Mouse (Mus musculus) lung, embryonic 16.5 days (tissue): ENCODE measurements around the gene Pth1r. TPM values are rescaled to one million over a fixed set of nuclear protein-coding genes. Genes with fewer than 3 reads are reported as not detected.

Experiments
- ATAC-seq: fragments of 200-750 bp; cut with Nextera tagmentation; 2 replicates; pipeline ENCODE4 v1.8.0; 2017; ENCODE audit warnings: low read depth, mild to moderate bottlenecking, moderate library complexity
- H3K27ac ChIP-seq: fragments of 300-500 bp; sonication (generic); 2 replicates; pipeline ENCODE4 v1.5.1; 2014; ENCODE audit warnings: mild to moderate bottlenecking, control low read depth, low read length
- H3K27me3 ChIP-seq: fragments of 300-500 bp; sonication (generic); 2 replicates; pipeline ENCODE4 v1.6.1; 2014; ENCODE audit warnings: low read depth, low read length, mixed read lengths; ENCODE audit not compliant: control insufficient read depth, insufficient read depth
- H3K36me3 ChIP-seq: fragments of 300-500 bp; sonication (generic); 2 replicates; pipeline ENCODE4 v1.6.1; 2014; ENCODE audit warnings: low read length; ENCODE audit not compliant: control insufficient read depth, insufficient read depth
- H3K4me1 ChIP-seq: fragments of 300-500 bp; sonication (generic); replicated peaks from 2 replicates; pipeline ENCODE4 v1.6.1; 2014; ENCODE audit warnings: low read length, mixed read lengths; ENCODE audit not compliant: control insufficient read depth, insufficient read depth
- H3K4me2 ChIP-seq: fragments of 300-500 bp; sonication (generic); 2 replicates; pipeline ENCODE4 v1.6.1; 2014; ENCODE audit warnings: low read depth, low read length, control low read depth
- H3K4me3 ChIP-seq: fragments of 300-500 bp; sonication (generic); 2 replicates; pipeline ENCODE4 v1.5.1; 2014; ENCODE audit warnings: mild to moderate bottlenecking, low read length, control low read depth
- H3K9ac ChIP-seq: fragments of 300-500 bp; sonication (generic); 2 replicates; pipeline ENCODE4 v1.6.1; 2014; ENCODE audit warnings: low read length, control low read depth
- H3K9me3 ChIP-seq: fragments of 300-500 bp; sonication (generic); 2 replicates; pipeline ENCODE4 v1.6.1; 2016; ENCODE audit warnings: low read length; ENCODE audit not compliant: control insufficient read depth
- WGBS: fragments of 180-500 bp; shearing (Covaris S2); extraction: QIAGEN DNeasy Blood & Tissue Kit; methylation state at CpG from one replicate; pipeline ENCODE4 v1.1.7; 2014; 5-methylcytosine and 5-hydroxymethylcytosine counted together
- polyA plus RNA-seq: library from polyadenylated mRNA; unstranded; fragments of >200 nt; fragmentation: Nextera tagmentation; extraction: Ambion mirVana; gene quantifications from 2 replicates; pipeline ENCODE4 v1.2.1, GENCODE M21; 2015

Gene Pth1r
- polyA plus RNA-seq, 1 experiment from 2014 or later = 60.3 TPM

- H3K4me3 ChIP-seq = no peak overlapping the region
- no peak overlapping the region for H3K27ac ChIP-seq
- H3K4me1 ChIP-seq = peaks cover 2% of the 10 kb centered on the region; the same call in 1 of the 2 replicates
- no peak overlapping the region for H3K4me2 ChIP-seq
- no peak for ATAC-seq
- H3K9ac ChIP-seq = no peak overlapping the region
- no peaks in the 10 kb centered on the region for H3K9me3 ChIP-seq
- H3K36me3 ChIP-seq = peaks cover 13% of the 10 kb centered on the region
- 83% methylated on average over 4 of the region's 4 CpGs for WGBS
- H3K27me3 ChIP-seq = no peaks in the 10 kb centered on the region
These were observed 34.4 kb downstream of the Pth1r start for GRCm38 (mm10) chr9:110712545-110712944.

GRCm38 (mm10) chr9:110711996-110712395 lies 34.9 kb downstream of the Pth1r start:
- H3K4me1 ChIP-seq = peaks cover 2% of the 10 kb centered on the region; the same call in 1 of the 2 replicates
- no peaks in the 10 kb centered on the region for H3K9me3 ChIP-seq
- WGBS = 89% methylated on average over 6 of the region's 6 CpGs
- no peak overlapping the region for H3K4me2 ChIP-seq
- H3K36me3 ChIP-seq = peaks cover 13% of the 10 kb centered on the region
- H3K9ac ChIP-seq = no peak overlapping the region
- no peak overlapping the region for H3K4me3 ChIP-seq
- H3K27ac ChIP-seq = no peak overlapping the region
- ATAC-seq = no peak
- no peaks in the 10 kb centered on the region for H3K27me3 ChIP-seq

GRCm38 (mm10) chr9:110711532-110711931 lies 35.4 kb downstream of the Pth1r start:
- 89% methylated on average over 1 of the region's 1 CpGs for WGBS
- H3K4me3 ChIP-seq = no peak overlapping the region
- no peak overlapping the region for H3K27ac ChIP-seq
- no peaks in the 10 kb centered on the region for H3K27me3 ChIP-seq
- no peak for ATAC-seq
- H3K9me3 ChIP-seq = no peaks in the 10 kb centered on the region
- H3K4me2 ChIP-seq = no peak overlapping the region
- H3K9ac ChIP-seq = no peak overlapping the region
- peaks cover 13% of the 10 kb centered on the region for H3K36me3 ChIP-seq
- H3K4me1 ChIP-seq = peaks cover 2% of the 10 kb centered on the region; the same call in 1 of the 2 replicates

GRCm38 (mm10) chr9:110709640-110710258 lies 37.2 kb downstream of the Pth1r start:
- peaks cover 2% of the 10 kb centered on the region; the same call in 1 of the 2 replicates for H3K4me1 ChIP-seq
- H3K36me3 ChIP-seq = peaks cover 9% of the 10 kb centered on the region
- peak; percentile 89 for ATAC-seq
- 0 out of 2 replicates have a peak overlapping the region, but pooled peaks have one; percentile 12 for H3K27ac ChIP-seq
- 25% methylated on average over 5 of the region's 5 CpGs for WGBS
- H3K27me3 ChIP-seq = no peaks in the 10 kb centered on the region
- peak overlapping the region; percentile 40 for H3K4me2 ChIP-seq
- peak overlapping the region; percentile 56 for H3K9ac ChIP-seq
- peak overlapping the region; percentile 34 for H3K4me3 ChIP-seq
- H3K9me3 ChIP-seq = no peaks in the 10 kb centered on the region

GRCm38 (mm10) chr9:110706784-110707183 lies 40.2 kb downstream of the Pth1r start:
- WGBS = 87% methylated on average over 5 of the region's 5 CpGs
- no peak overlapping the region for H3K27ac ChIP-seq
- peaks cover 4% of the 10 kb centered on the region; the same call in 1 of the 2 replicates for H3K36me3 ChIP-seq
- H3K9ac ChIP-seq = no peak overlapping the region
- H3K4me1 ChIP-seq = peaks cover 2% of the 10 kb centered on the region; the same call in 1 of the 2 replicates
- H3K4me3 ChIP-seq = no peak overlapping the region
- no peaks in the 10 kb centered on the region for H3K9me3 ChIP-seq
- H3K27me3 ChIP-seq = no peaks in the 10 kb centered on the region
- H3K4me2 ChIP-seq = no peak overlapping the region
- ATAC-seq = no peak

GRCm38 (mm10) chr9:110703951-110704350 lies 43.0 kb downstream of the Pth1r start:
- no peak overlapping the region for H3K9ac ChIP-seq
- ATAC-seq = no peak
- no peak overlapping the region for H3K4me3 ChIP-seq
- no peak overlapping the region for H3K27ac ChIP-seq
- H3K9me3 ChIP-seq = no peaks in the 10 kb centered on the region
- no peak overlapping the region for H3K4me2 ChIP-seq
- WGBS = 82% methylated on average over 6 of the region's 6 CpGs
- H3K36me3 ChIP-seq = no peaks in the 10 kb centered on the region
- no peaks in the 10 kb centered on the region for H3K4me1 ChIP-seq
- H3K27me3 ChIP-seq = no peaks in the 10 kb centered on the region

- 86% methylated on average over 1 of the region's 1 CpGs for WGBS
These were observed 44.1 kb downstream of the Pth1r start for GRCm38 (mm10) chr9:110702848-110703247.

GRCm38 (mm10) chr9:110701114-110702032 lies 45.6 kb downstream of the Pth1r start:
- H3K27me3 ChIP-seq = no peaks in the 10 kb centered on the region
- ATAC-seq = no peak
- WGBS = 79% methylated on average over 11 of the region's 12 CpGs

More at GRCm38 (mm10) chr9:110702848-110703247, 44.1 kb downstream of the Pth1r start:
- no peak overlapping the region for H3K4me3 ChIP-seq
- H3K27ac ChIP-seq = no peak overlapping the region
- no peak overlapping the region for H3K4me2 ChIP-seq
- no peaks in the 10 kb centered on the region for H3K4me1 ChIP-seq
- H3K9ac ChIP-seq = no peak overlapping the region
- no peak for ATAC-seq
- H3K27me3 ChIP-seq = no peaks in the 10 kb centered on the region
- no peaks in the 10 kb centered on the region for H3K9me3 ChIP-seq
- no peaks in the 10 kb centered on the region for H3K36me3 ChIP-seq

GRCm38 (mm10) chr9:110699574-110699973 lies 47.4 kb downstream of the Pth1r start:
- Histone ChIP-seq H3K9me3 (no peaks in the 10 kb centered on the region), H3K27me3 (no peaks in the 10 kb centered on the region), H3K4me2 (no peak overlapping the region), H3K9ac (no peak overlapping the region), H3K4me1 (no peaks in the 10 kb centered on the region), H3K4me3 (no peak overlapping the region), H3K27ac (no peak overlapping the region), H3K36me3 (peaks cover 4% of the 10 kb centered on the region)
- WGBS = 87% methylated on average over 3 of the region's 3 CpGs
- no peak for ATAC-seq

More at GRCm38 (mm10) chr9:110701114-110702032, 45.6 kb downstream of the Pth1r start:
- Histone ChIP-seq H3K36me3 (no peaks in the 10 kb centered on the region), H3K9me3 (no peaks in the 10 kb centered on the region), H3K27ac (no peak overlapping the region), H3K9ac (no peak overlapping the region), H3K4me1 (no peaks in the 10 kb centered on the region), H3K4me3 (no peak overlapping the region), H3K4me2 (no peak overlapping the region)
